Mouse (Mus musculus) E14TG2a.4 (cell line): ENCODE data around the gene Drc7.
A peak's percentile ranks its signal among the peaks of the same experiment; 100 is the strongest.
"Not testable (repeated sequence)": the region's sequence is repeated elsewhere in the genome, so short reads cannot be mapped to it uniquely, and the experiment has no call there.

ENCODE experiments used
- H3K27me3 ChIP-seq: 2 replicates; pipeline ENCODE4 v1.6.1; 2014; ENCODE audit warnings: low read length, control low read depth; ENCODE audit not compliant: insufficient read depth
- H3K36me3 ChIP-seq: 2 replicates; pipeline ENCODE4 v1.6.1; 2014; ENCODE audit warnings: low read length, control low read depth; ENCODE audit not compliant: insufficient read depth
- H3K4me1 ChIP-seq: replicated peaks from 2 replicates; pipeline ENCODE4 v1.6.1; 2014; ENCODE audit warnings: low read depth, low read length, control low read depth
- H3K4me3 ChIP-seq: replicated peaks from 2 replicates; pipeline ENCODE4 v1.5.1; 2014; ENCODE audit warnings: mild to moderate bottlenecking, low read length
- H3K9me3 ChIP-seq: 2 replicates; pipeline ENCODE4 v1.6.1; 2014; ENCODE audit warnings: low read length, control low read depth
- CTCF ChIP-seq: conservative IDR thresholded peaks from 2 replicates; pipeline ENCODE4 v1.5.1; 2014; ENCODE audit warnings: low read length
- NANOG ChIP-seq: IDR thresholded peaks from 2 replicates; pipeline ENCODE4 v1.6.1; 2014; ENCODE audit warnings: borderline replicate concordance, low read length, mixed read lengths
- POU5F1 ChIP-seq: IDR thresholded peaks from 2 replicates; pipeline ENCODE4 v1.6.1; 2014; ENCODE audit warnings: low read length, borderline replicate concordance

Drc7 gene

GRCm38 (mm10) chr8:95023201-95023600, 31.7 kb upstream of the Drc7 start:
- H3K9me3 ChIP-seq = peaks cover 3% of the 10 kb centered on the region; the same call in 1 of the 2 replicates
- H3K36me3 ChIP-seq = no peaks in the 10 kb centered on the region
- peaks cover 42% of the 10 kb centered on the region for H3K4me1 ChIP-seq
- no peaks in the 10 kb centered on the region; the same call in 1 of the 2 replicates for H3K27me3 ChIP-seq
- H3K4me3 ChIP-seq = no peak overlapping the region
- no peak for TF ChIP-seq NANOG
- no peak for TF ChIP-seq POU5F1
- TF ChIP-seq CTCF = no peak

GRCm38 (mm10) chr8:95024387-95024786, 30.5 kb upstream of the Drc7 start:
- Histone ChIP-seq H3K27me3 (no peaks in the 10 kb centered on the region; the same call in 1 of the 2 replicates), H3K9me3 (no peaks in the 10 kb centered on the region), H3K36me3 (no peaks in the 10 kb centered on the region), H3K4me1 (peaks cover 42% of the 10 kb centered on the region), H3K4me3 (no peak overlapping the region)
- TF ChIP-seq NANOG = no peak
- TF ChIP-seq CTCF = no peak
- no peak for TF ChIP-seq POU5F1

GRCm38 (mm10) chr8:95025421-95025820, 29.5 kb upstream of the Drc7 start:
- peak; percentile 92 for TF ChIP-seq CTCF
- TF ChIP-seq POU5F1 = no peak
- no peak for TF ChIP-seq NANOG
- Histone ChIP-seq H3K4me1 (peaks cover 43% of the 10 kb centered on the region), H3K27me3 (no peaks in the 10 kb centered on the region; the same call in 1 of the 2 replicates), H3K9me3 (no peaks in the 10 kb centered on the region), H3K4me3 (no peak overlapping the region), H3K36me3 (no peaks in the 10 kb centered on the region)

- not testable (repeated sequence) for H3K4me3 ChIP-seq, H3K36me3 ChIP-seq, H3K9me3 ChIP-seq, H3K27me3 ChIP-seq
- H3K4me1 ChIP-seq = peaks cover 23% of the 10 kb centered on the region
These were observed 26.5 kb upstream of the Drc7 start for GRCm38 (mm10) chr8:95028391-95028790.

GRCm38 (mm10) chr8:95037106-95037925, 17.6 kb upstream of the Drc7 start:
- no peaks in the 10 kb centered on the region for H3K9me3 ChIP-seq
- TF ChIP-seq CTCF (no peak), POU5F1 (no peak), NANOG (no peak)
- no peaks in the 10 kb centered on the region for H3K4me1 ChIP-seq
- no peaks in the 10 kb centered on the region for H3K36me3 ChIP-seq
- no peak overlapping the region for H3K4me3 ChIP-seq
- peaks cover 2% of the 10 kb centered on the region; the same call in 1 of the 2 replicates for H3K27me3 ChIP-seq

- TF ChIP-seq CTCF (no peak), NANOG (no peak), POU5F1 (no peak)
- H3K27me3 ChIP-seq = no peaks in the 10 kb centered on the region
- H3K36me3 ChIP-seq = no peaks in the 10 kb centered on the region
These were observed 12.8 kb upstream of the Drc7 start for GRCm38 (mm10) chr8:95041883-95042784.

GRCm38 (mm10) chr8:95044811-95045210, 10.1 kb upstream of the Drc7 start:
- Histone ChIP-seq H3K36me3 (no peaks in the 10 kb centered on the region), H3K27me3 (no peaks in the 10 kb centered on the region), H3K4me3 (no peak overlapping the region), H3K4me1 (peaks cover 4% of the 10 kb centered on the region; the same call in 1 of the 2 replicates), H3K9me3 (no peaks in the 10 kb centered on the region)
- TF ChIP-seq POU5F1 (no peak), CTCF (no peak), NANOG (no peak)

More at GRCm38 (mm10) chr8:95041883-95042784, 12.8 kb upstream of the Drc7 start:
- no peaks in the 10 kb centered on the region for H3K9me3 ChIP-seq
- H3K4me1 ChIP-seq = no peaks in the 10 kb centered on the region
- H3K4me3 ChIP-seq = no peak overlapping the region

GRCm38 (mm10) chr8:95046982-95047381, 7.9 kb upstream of the Drc7 start:
- no peak for TF ChIP-seq POU5F1
- TF ChIP-seq CTCF = no peak
- no peak for TF ChIP-seq NANOG
- no peaks in the 10 kb centered on the region for H3K27me3 ChIP-seq
- H3K9me3 ChIP-seq = no peaks in the 10 kb centered on the region
- H3K4me3 ChIP-seq = no peak overlapping the region
- H3K4me1 ChIP-seq = peaks cover 4% of the 10 kb centered on the region; the same call in 1 of the 2 replicates
- H3K36me3 ChIP-seq = no peaks in the 10 kb centered on the region
